Mouse (Mus musculus) layer of hippocampus, adult 9-10 months (tissue): ENCODE measurements around the gene Caskin2.
"Not testable (repeated sequence)": the region's sequence is repeated elsewhere in the genome, so short reads cannot be mapped to it uniquely, and the experiment has no call there.

ENCODE experiments used
- DNase-seq: peaks from one replicate; pipeline ENCODE4 v3.0.0; 2022; ENCODE audit warnings: low spot score

Gene Caskin2

GRCm38 (mm10) chr11:115764698-115765097 lies 48.7 kb downstream of the Caskin2 start:
- DNase-seq = no peak

GRCm38 (mm10) chr11:115762176-115762575 lies 51.3 kb downstream of the Caskin2 start:
- not testable (repeated sequence) for DNase-seq

GRCm38 (mm10) chr11:115753485-115753884 lies 60.0 kb downstream of the Caskin2 start:
- no peak for DNase-seq

GRCm38 (mm10) chr11:115752653-115753052 lies 60.8 kb downstream of the Caskin2 start:
- no peak for DNase-seq

GRCm38 (mm10) chr11:115751725-115752124 lies 61.7 kb downstream of the Caskin2 start:
- DNase-seq = no peak

- DNase-seq = no peak
Measured at GRCm38 (mm10) chr11:115749834-115750233, 63.6 kb downstream of the Caskin2 start.
